Mouse (Mus musculus): Measurements from ENCODE around the gene Psg27. TPM values are rescaled to one million over a fixed set of nuclear protein-coding genes. Genes with fewer than 3 reads are reported as not detected.
"Not testable (repeated sequence)": the region's sequence is repeated elsewhere in the genome, so short reads cannot be mapped to it uniquely, and the experiment has no call there.

The Psg27 gene
- not detected in 2 replicates for polyA plus RNA-seq (2014; fragmentation: Nextera tagmentation; extraction: Ambion mirVana)

GRCm38 (mm10) chr7:18567205-18567604 lies at the start of gene Psg27:
Psg27 (minus strand) TSS chr7:18567305.
- 89% methylated on average over 3 of the region's 3 CpGs for WGBS
- DNase-seq (ENCODE audit: low spot score), result no peak
- no peaks in the 10 kb centered on the region for H3K4me1 ChIP-seq (ENCODE audit: control insufficient read depth, insufficient read depth, low read length)

GRCm38 (mm10) chr7:18616401-18616800 lies 49.3 kb upstream of the Psg27 start, which contains the start of gene Psg23:
Psg23 (minus strand) TSS chr7:18616501.
- H3K27me3 ChIP-seq (ENCODE audit: control insufficient read depth, insufficient read depth, low read length); H3K9me3 ChIP-seq (replicated peaks; ENCODE audit: control insufficient read depth, low read length); H3K4me2 ChIP-seq (ENCODE audit: low read depth, low read length); H3K27ac ChIP-seq (replicated peaks; ENCODE audit: low read depth, low read length); H3K4me1 ChIP-seq (ENCODE audit: control insufficient read depth, insufficient read depth, low read length); DNase-seq (ENCODE audit: low spot score); H3K9ac ChIP-seq (replicated peaks; ENCODE audit: low read length); ATAC-seq (replicated peaks; ENCODE audit: insufficient number of reproducible peaks, low FRiP score, low TSS enrichment, low read depth); H3K4me3 ChIP-seq (ENCODE audit: low read depth, low read length); H3K36me3 ChIP-seq (replicated peaks; ENCODE audit: control insufficient read depth, insufficient read depth, low read depth, low read length): not testable (repeated sequence)
- 60% methylated on average over 1 of the region's 2 CpGs for WGBS

More at GRCm38 (mm10) chr7:18567205-18567604, at the start of gene Psg27:
- H3K9me3 ChIP-seq (replicated peaks; ENCODE audit: control insufficient read depth, low read length), result no peaks in the 10 kb centered on the region
- no peak within 1 kb of the TSS for H3K27ac ChIP-seq (replicated peaks; ENCODE audit: low read depth, low read length)
- no peak within 1 kb of the TSS for H3K9ac ChIP-seq (replicated peaks; ENCODE audit: low read length)
- no peaks in the 10 kb centered on the region for H3K36me3 ChIP-seq (replicated peaks; ENCODE audit: control insufficient read depth, insufficient read depth, low read depth, low read length)
- H3K4me3 ChIP-seq (ENCODE audit: low read depth, low read length), result no peak within 1 kb of the TSS
- H3K4me2 ChIP-seq (ENCODE audit: low read depth, low read length), result no peak within 1 kb of the TSS
- no peaks in the 10 kb centered on the region for H3K27me3 ChIP-seq (ENCODE audit: control insufficient read depth, insufficient read depth, low read length)
- no peak for ATAC-seq (replicated peaks; ENCODE audit: insufficient number of reproducible peaks, low FRiP score, low TSS enrichment, low read depth)

GRCm38 (mm10) chr7:18559850-18560249 lies 7.3 kb downstream of the Psg27 start:
- ATAC-seq (replicated peaks; ENCODE audit: insufficient number of reproducible peaks, low FRiP score, low TSS enrichment, low read depth), result no peak
- H3K9me3 ChIP-seq (replicated peaks; ENCODE audit: control insufficient read depth, low read length), result no peaks in the 10 kb centered on the region
- no peak overlapping the region for H3K9ac ChIP-seq (replicated peaks; ENCODE audit: low read length)
- no peaks in the 10 kb centered on the region for H3K27me3 ChIP-seq (ENCODE audit: control insufficient read depth, insufficient read depth, low read length)
- H3K4me1 ChIP-seq (ENCODE audit: control insufficient read depth, insufficient read depth, low read length), result no peaks in the 10 kb centered on the region
- H3K36me3 ChIP-seq (replicated peaks; ENCODE audit: control insufficient read depth, insufficient read depth, low read depth, low read length), result no peaks in the 10 kb centered on the region
- H3K4me2 ChIP-seq (ENCODE audit: low read depth, low read length), result no peak overlapping the region
- no peak for DNase-seq (ENCODE audit: low spot score)
- H3K27ac ChIP-seq (replicated peaks; ENCODE audit: low read depth, low read length), result no peak overlapping the region
- no peak overlapping the region for H3K4me3 ChIP-seq (ENCODE audit: low read depth, low read length)

GRCm38 (mm10) chr7:18555751-18556150 lies 11.4 kb downstream of the Psg27 start:
- H3K4me2 ChIP-seq (ENCODE audit: low read depth, low read length); DNase-seq (ENCODE audit: low spot score); H3K4me3 ChIP-seq (ENCODE audit: low read depth, low read length); H3K27me3 ChIP-seq (ENCODE audit: control insufficient read depth, insufficient read depth, low read length); ATAC-seq (replicated peaks; ENCODE audit: insufficient number of reproducible peaks, low FRiP score, low TSS enrichment, low read depth); H3K27ac ChIP-seq (replicated peaks; ENCODE audit: low read depth, low read length); H3K36me3 ChIP-seq (replicated peaks; ENCODE audit: control insufficient read depth, insufficient read depth, low read depth, low read length); H3K9ac ChIP-seq (replicated peaks; ENCODE audit: low read length); H3K9me3 ChIP-seq (replicated peaks; ENCODE audit: control insufficient read depth, low read length); H3K4me1 ChIP-seq (ENCODE audit: control insufficient read depth, insufficient read depth, low read length): not testable (repeated sequence)
- WGBS, result 76% methylated on average over 3 of the region's 3 CpGs

GRCm38 (mm10) chr7:18533420-18533819 lies 33.7 kb downstream of the Psg27 start:
- 46% methylated on average over 3 of the region's 3 CpGs for WGBS
- no peaks in the 10 kb centered on the region for H3K27me3 ChIP-seq (ENCODE audit: control insufficient read depth, insufficient read depth, low read length)

GRCm38 (mm10) chr7:18532169-18532568 lies 34.9 kb downstream of the Psg27 start, which contains the start of gene Psg25:
Psg25 (minus strand) TSS chr7:18532269.
- no peak for DNase-seq (ENCODE audit: low spot score)
- Histone ChIP-seq H3K27ac (replicated peaks; ENCODE audit: low read depth, low read length) (no peak within 1 kb of the TSS), H3K36me3 (replicated peaks; ENCODE audit: control insufficient read depth, insufficient read depth, low read depth, low read length) (no peaks in the 10 kb centered on the region), H3K9ac (replicated peaks; ENCODE audit: low read length) (no peak within 1 kb of the TSS), H3K9me3 (replicated peaks; ENCODE audit: control insufficient read depth, low read length) (no peaks in the 10 kb centered on the region), H3K4me2 (ENCODE audit: low read depth, low read length) (no peak within 1 kb of the TSS), H3K4me3 (ENCODE audit: low read depth, low read length) (no peak within 1 kb of the TSS), H3K27me3 (ENCODE audit: control insufficient read depth, insufficient read depth, low read length) (no peaks in the 10 kb centered on the region), H3K4me1 (ENCODE audit: control insufficient read depth, insufficient read depth, low read length) (no peaks in the 10 kb centered on the region)
- WGBS, result 81% methylated on average over 1 of the region's 1 CpGs
- ATAC-seq (replicated peaks; ENCODE audit: insufficient number of reproducible peaks, low FRiP score, low TSS enrichment, low read depth), result no peak

More at GRCm38 (mm10) chr7:18533420-18533819, 33.7 kb downstream of the Psg27 start:
- Histone ChIP-seq H3K9ac (replicated peaks; ENCODE audit: low read length) (no peak overlapping the region), H3K4me1 (ENCODE audit: control insufficient read depth, insufficient read depth, low read length) (no peaks in the 10 kb centered on the region), H3K4me3 (ENCODE audit: low read depth, low read length) (no peak overlapping the region), H3K9me3 (replicated peaks; ENCODE audit: control insufficient read depth, low read length) (no peaks in the 10 kb centered on the region), H3K27ac (replicated peaks; ENCODE audit: low read depth, low read length) (no peak overlapping the region), H3K36me3 (replicated peaks; ENCODE audit: control insufficient read depth, insufficient read depth, low read depth, low read length) (no peaks in the 10 kb centered on the region), H3K4me2 (ENCODE audit: low read depth, low read length) (no peak overlapping the region)
- ATAC-seq (replicated peaks; ENCODE audit: insufficient number of reproducible peaks, low FRiP score, low TSS enrichment, low read depth) (no peak), DNase-seq (ENCODE audit: low spot score) (no peak)

GRCm38 (mm10) chr7:18524668-18525067 lies 42.4 kb downstream of the Psg27 start:
- no peaks in the 10 kb centered on the region for H3K27me3 ChIP-seq (ENCODE audit: control insufficient read depth, insufficient read depth, low read length)
- whole genome bisulfite sequencing, result 92% methylated on average over 8 of the region's 8 CpGs
- no peak overlapping the region for H3K9ac ChIP-seq (replicated peaks; ENCODE audit: low read length)
- no peak overlapping the region for H3K4me3 ChIP-seq (ENCODE audit: low read depth, low read length)
- H3K36me3 ChIP-seq (replicated peaks; ENCODE audit: control insufficient read depth, insufficient read depth, low read depth, low read length), result no peaks in the 10 kb centered on the region
- no peak for ATAC-seq (replicated peaks; ENCODE audit: insufficient number of reproducible peaks, low FRiP score, low TSS enrichment, low read depth)
- no peak overlapping the region for H3K27ac ChIP-seq (replicated peaks; ENCODE audit: low read depth, low read length)
- no peak overlapping the region for H3K4me2 ChIP-seq (ENCODE audit: low read depth, low read length)
- no peaks in the 10 kb centered on the region for H3K4me1 ChIP-seq (ENCODE audit: control insufficient read depth, insufficient read depth, low read length)
- no peak for DNase-seq (ENCODE audit: low spot score)
- no peaks in the 10 kb centered on the region for H3K9me3 ChIP-seq (replicated peaks; ENCODE audit: control insufficient read depth, low read length)

- not testable (repeated sequence) for H3K9me3 ChIP-seq (replicated peaks; ENCODE audit: control insufficient read depth, low read length); H3K36me3 ChIP-seq (replicated peaks; ENCODE audit: control insufficient read depth, insufficient read depth, low read depth, low read length)
These were observed 54.3 kb downstream of the Psg27 start for GRCm38 (mm10) chr7:18512848-18513247.

More at GRCm38 (mm10) chr7:18512848-18513247, 54.3 kb downstream of the Psg27 start:
- not testable (repeated sequence) for DNase-seq (ENCODE audit: low spot score); H3K27me3 ChIP-seq (ENCODE audit: control insufficient read depth, insufficient read depth, low read length); H3K9ac ChIP-seq (replicated peaks; ENCODE audit: low read length); H3K4me1 ChIP-seq (ENCODE audit: control insufficient read depth, insufficient read depth, low read length); H3K4me2 ChIP-seq (ENCODE audit: low read depth, low read length); ATAC-seq (replicated peaks; ENCODE audit: insufficient number of reproducible peaks, low FRiP score, low TSS enrichment, low read depth); H3K27ac ChIP-seq (replicated peaks; ENCODE audit: low read depth, low read length); H3K4me3 ChIP-seq (ENCODE audit: low read depth, low read length)

All from embryonic facial prominence, embryonic 11.5 days (tissue).